Mouse (Mus musculus): ENCODE results near the gene Hhipl1. TPM values are rescaled to one million over a fixed set of nuclear protein-coding genes. Genes with fewer than 3 reads are reported as not detected.
A peak's percentile ranks its signal among the peaks of the same experiment; 100 is the strongest.

Gene Hhipl1
- total RNA-seq, 2 experiments from 2014 or later: 0.74 to 1.0 TPM

- DNase-seq (ENCODE audit: low spot score in 2 of 2): peak in 1 of 2 experiments; percentile 33
These were observed 29.9 kb upstream of the Hhipl1 start for GRCm38 (mm10) chr12:108275920-108276822.

- no peak for DNase-seq (ENCODE audit: low spot score in 2 of 2)
These were observed 28.7 kb upstream of the Hhipl1 start for GRCm38 (mm10) chr12:108277341-108277841.

DNA sequence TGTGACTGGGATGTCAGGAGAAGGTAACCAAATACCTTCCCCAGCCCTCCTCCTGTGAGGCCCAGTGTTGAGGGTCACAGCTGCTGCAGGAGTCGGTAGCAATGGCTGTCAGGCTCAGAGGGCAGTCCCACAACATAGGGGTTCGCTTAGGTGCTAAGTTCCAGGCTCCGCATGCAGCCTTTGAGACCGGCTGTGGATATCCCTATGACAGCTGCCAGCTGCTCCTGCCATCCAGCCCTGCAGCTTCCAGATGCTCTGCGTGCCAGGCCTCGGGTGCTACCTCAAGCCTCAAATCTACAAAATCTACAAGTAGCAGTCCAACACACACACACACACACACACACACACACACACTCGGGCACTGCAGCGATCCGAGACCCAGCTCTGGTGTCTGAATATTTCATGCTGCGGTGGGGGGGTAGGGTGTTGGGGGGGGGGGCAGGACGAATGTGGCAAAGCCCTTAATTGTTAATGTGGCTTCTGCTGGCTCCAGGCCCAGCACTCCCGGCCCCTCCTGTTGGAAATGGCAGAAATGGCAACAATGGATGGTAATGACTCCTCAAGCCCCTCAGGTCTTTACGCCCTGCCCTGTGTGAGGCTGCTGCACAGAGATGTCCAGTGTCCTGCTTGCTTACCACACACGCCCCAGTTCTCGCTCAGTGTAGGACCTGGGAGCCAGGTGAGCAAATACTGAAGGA lies 27.7 kb upstream of the Hhipl1 start:
- DNase-seq (ENCODE audit: low spot score in 2 of 2): no peak

GRCm38 (mm10) chr12:108284455-108285224 lies 21.4 kb upstream of the Hhipl1 start:
- DNase-seq (ENCODE audit: low spot score in 2 of 2): no peak

DNA sequence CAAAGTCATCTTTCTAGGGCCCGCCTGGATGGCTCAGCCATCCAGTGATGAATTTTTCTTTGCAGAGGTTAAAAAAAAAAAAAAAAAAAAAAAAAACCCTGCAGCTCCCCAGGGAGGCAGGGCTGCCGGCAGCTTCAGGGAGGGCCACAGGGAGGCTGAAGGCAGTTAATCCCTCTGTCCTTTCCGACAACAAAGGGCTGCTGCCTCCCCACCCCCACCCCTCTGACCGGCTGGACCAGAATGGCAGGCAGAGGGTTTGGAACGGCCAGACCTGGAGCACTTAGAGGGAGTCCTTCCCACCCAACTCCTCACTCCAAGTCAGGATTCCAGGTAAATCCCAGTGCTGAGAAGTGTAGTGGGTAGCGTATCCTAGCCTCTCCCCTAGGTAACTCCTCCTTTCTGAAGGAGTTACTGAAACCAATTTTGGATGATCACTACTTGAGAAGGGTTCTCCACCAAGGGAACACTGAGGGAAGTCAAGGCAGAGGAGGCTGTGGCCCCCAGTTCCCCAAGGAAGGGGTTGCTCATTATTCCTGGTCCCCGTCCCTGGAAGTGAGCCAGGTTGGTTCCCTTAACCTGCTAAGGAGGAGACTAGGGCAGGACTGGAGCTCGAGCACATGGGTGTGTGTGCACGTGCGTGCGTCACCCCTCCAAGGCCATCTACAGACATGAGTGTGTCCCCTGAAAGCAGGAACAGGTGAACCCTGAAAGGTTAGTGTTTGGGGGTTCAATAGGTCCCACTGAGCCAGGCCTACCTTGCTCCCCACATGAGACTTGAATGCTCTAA lies 20.7 kb upstream of the Hhipl1 start:
- no peak for DNase-seq (ENCODE audit: low spot score in 2 of 2)

DNA sequence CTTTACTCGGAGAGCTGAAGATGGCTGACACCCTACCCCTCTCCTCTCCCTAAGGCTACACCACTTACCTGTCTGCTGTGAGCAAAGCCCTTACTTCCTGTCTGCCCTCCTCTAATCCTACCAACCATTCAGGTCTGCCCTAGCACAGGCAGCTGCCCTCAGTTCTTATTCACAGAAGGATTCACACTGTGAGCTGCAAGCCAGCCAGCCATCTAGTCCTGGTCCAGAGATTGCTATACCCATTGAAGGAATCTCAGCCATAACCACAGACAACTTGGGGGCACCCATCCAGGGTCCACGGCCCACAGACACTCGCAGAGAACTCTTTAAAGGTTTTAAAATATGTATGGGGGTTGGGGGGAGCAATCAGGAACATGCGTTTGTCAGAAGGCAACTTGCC lies 19.7 kb upstream of the Hhipl1 start:
- no peak for DNase-seq (ENCODE audit: low spot score in 2 of 2)

GRCm38 (mm10) chr12:108287011-108287410 lies 19.1 kb upstream of the Hhipl1 start:
- no peak for DNase-seq (ENCODE audit: low spot score in 2 of 2)

DNA sequence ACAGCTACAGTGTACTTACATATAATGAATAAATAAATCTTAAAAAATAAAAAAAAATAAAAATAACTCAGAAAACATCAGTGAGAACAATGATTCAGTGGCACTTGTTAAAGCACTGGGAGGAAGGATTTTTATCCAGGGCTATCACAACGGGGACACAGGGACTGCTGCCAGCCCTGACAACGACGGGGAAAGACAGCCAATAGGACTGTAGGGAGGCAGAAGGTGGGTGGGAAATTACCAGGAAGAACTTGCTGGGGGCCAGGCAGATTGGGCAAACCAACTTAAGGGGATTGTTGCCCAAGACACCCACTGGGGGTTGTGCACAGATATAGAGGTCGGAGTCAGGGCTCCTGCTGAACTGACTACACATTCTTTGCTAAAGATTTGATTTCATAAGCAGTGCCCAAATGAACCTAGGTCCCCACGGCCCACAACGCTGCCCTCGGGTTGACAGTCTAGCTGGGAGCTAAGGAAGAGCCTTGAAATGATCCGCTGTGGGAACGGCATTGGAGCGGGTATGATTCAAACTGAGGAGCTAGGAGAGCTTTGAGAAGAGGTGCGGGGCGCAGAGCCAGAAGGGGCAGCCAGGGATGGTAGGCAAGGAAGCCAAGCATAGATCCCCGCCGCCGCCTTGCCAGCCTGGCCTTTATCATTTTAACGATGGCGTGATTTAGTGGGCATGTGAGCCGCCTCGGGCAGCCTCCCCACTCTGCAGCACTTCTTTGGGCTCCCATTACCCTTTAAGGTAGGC lies 17.8 kb upstream of the Hhipl1 start:
- DNase-seq (ENCODE audit: low spot score in 2 of 2): no peak

- DNase-seq (ENCODE audit: low spot score in 2 of 2): no peak
These were observed 13.7 kb upstream of the Hhipl1 start for GRCm38 (mm10) chr12:108292419-108292818.

DNA sequence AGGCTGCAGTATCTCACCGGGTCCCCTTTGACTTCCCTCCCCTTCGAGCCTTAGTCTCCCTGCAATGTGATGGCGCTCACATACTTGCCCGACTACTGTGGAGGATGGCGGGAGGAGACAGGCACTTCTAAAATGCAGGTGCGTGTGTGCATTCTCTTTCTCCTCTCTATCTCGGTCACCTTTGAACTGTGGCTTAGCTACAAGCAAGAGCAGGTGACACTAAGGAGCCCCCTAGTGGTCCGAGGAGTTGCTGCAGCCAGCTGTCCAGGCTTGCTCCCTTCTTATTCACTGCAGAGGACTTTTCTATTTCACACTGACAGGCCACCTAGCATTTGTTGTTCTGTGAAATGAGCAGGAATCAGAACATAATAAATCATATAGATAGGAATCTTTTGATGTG lies 13.1 kb upstream of the Hhipl1 start:
- peak; percentile 65 to 67 for DNase-seq (ENCODE audit: low spot score in 2 of 2)

GRCm38 (mm10) chr12:108294620-108295019 lies 11.4 kb upstream of the Hhipl1 start:
- DNase-seq (ENCODE audit: low spot score in 2 of 2): no peak

DNA sequence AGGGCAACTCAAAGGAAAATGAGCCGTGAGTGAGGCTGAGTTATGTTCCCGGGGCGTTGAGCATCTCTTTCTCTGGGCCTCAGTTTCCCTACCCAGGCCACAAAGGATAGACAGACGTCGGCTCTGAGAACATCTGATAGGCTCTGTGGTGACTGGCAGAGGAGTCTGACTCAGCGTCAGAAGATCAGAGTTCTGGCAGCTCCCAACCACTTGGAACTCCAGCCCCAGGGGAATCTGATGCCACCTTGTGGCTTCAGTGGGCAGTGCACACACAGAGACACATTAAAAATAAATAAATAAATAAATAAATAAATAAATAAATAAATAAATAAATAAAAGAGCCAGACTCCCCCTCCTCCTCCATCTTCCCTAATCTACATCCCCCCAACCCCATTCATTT lies 9.0 kb upstream of the Hhipl1 start:
- DNase-seq (ENCODE audit: low spot score in 2 of 2): no peak

DNA sequence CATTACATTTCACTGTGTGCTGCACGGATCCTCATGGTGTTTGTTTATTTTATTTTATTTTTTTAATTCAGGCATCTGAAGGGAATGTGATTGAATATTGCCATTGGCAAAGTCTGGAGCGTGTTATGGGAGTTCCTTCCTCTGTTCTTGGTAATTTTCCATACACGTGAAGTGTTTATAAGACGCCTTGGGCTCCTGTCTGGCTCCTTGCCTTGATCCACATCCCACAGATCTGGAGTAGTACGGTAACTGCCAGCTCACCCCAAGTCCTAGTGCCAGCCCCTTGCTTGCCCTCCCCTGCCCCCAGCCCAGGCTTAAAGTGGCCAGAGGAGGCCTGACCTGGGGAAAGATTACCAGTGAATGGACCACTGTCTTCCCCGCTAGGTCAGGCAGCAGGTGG lies 5.1 kb upstream of the Hhipl1 start:
- no peak for DNase-seq (ENCODE audit: low spot score in 2 of 2)

DNA sequence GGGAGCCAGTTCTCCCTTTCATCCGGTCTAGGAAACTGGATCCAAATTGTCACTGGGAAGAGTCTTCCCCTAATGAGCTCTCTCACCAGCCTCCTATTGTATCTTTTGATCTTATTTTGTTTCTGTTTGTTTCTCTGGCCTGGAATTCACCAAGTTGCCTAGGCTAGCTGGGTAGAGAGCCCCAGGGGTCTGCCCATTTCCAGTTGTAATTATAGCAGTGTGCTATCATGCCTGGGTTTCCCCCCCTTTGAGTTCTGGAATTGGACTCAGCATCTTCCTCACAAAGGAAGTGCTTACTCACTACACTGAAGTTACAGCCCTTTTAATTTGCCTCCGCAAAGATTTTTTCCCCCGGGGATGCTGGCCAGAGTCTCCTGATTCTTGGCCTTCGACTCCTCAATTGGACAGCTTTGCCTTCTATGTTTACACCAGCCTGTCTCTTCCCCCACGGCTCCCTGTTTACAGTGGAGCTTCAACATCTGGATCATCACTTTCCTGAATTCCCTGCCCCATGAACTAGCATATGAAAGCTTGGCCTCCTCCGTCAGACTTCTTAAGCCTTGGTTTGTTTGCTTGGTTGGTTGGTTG lies 2.2 kb upstream of the Hhipl1 start:
- DNase-seq (ENCODE audit: low spot score in 2 of 2): no peak

GRCm38 (mm10) chr12:108305172-108305571 lies 898 bp upstream of the Hhipl1 start:
- DNase-seq (ENCODE audit: low spot score in 2 of 2): no peak

- no peak for DNase-seq (ENCODE audit: low spot score in 2 of 2)
These were observed 1.5 kb downstream of the Hhipl1 start for GRCm38 (mm10) chr12:108307553-108307952.

- peak in 1 of 2 experiments; percentile 53 for DNase-seq (ENCODE audit: low spot score in 2 of 2)
These were observed 2.3 kb downstream of the Hhipl1 start for GRCm38 (mm10) chr12:108308363-108308856.

- DNase-seq (ENCODE audit: low spot score in 2 of 2): no peak
These were observed 3.2 kb downstream of the Hhipl1 start for GRCm38 (mm10) chr12:108309116-108309794.

DNA sequence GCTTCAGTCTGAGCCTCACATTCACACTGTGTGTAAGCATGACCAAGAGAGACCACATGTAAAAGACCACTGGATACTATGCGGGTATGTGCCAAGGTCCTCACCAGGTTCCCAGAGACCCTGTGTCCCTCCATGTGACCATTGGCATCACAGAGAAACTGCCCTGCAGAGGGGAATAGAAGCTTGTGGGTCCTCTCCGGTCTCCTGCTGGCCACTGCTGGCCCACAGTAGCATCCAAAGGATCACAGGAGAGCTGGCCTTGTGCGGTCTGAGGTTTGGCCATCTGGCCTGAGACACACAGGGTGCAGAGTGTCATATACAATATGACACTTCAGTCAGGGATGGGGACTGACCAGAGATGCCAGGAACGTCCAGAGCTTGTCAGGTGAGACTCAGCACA lies 4.0 kb downstream of the Hhipl1 start:
- no peak for DNase-seq (ENCODE audit: low spot score in 2 of 2)
